Mouse (Mus musculus) cerebellum, postnatal 25 days (tissue): Measurements from ENCODE around the gene Cgnl1.

Experiments
- DNase-seq, 2 experiments: peaks; one replicate each; pipeline ENCODE4 v3.0.0; 2021; ENCODE audit warnings: mixed read lengths in 2 of 2

Gene Cgnl1

GRCm38 (mm10) chr9:71709199-71709598 is 62.2 kb downstream of the Cgnl1 start:
- no peak for DNase-seq

- DNase-seq = no peak
These were observed 63.4 kb downstream of the Cgnl1 start for GRCm38 (mm10) chr9:71707989-71708388.

- DNase-seq = no peak
These were observed 66.9 kb downstream of the Cgnl1 start for GRCm38 (mm10) chr9:71704332-71705014.

- no peak for DNase-seq
These were observed 72.3 kb downstream of the Cgnl1 start for GRCm38 (mm10) chr9:71699087-71699486.

GRCm38 (mm10) chr9:71698116-71698515 is 73.3 kb downstream of the Cgnl1 start:
- DNase-seq = no peak

GRCm38 (mm10) chr9:71697189-71697588 is 74.2 kb downstream of the Cgnl1 start:
- DNase-seq = no peak

- DNase-seq = peak; percentile 65 to 76
These were observed 74.6 kb downstream of the Cgnl1 start for GRCm38 (mm10) chr9:71696762-71697161.

GRCm38 (mm10) chr9:71695133-71695532 is 76.3 kb downstream of the Cgnl1 start:
- DNase-seq = no peak

GRCm38 (mm10) chr9:71694223-71694622 is 77.2 kb downstream of the Cgnl1 start:
- DNase-seq = no peak

GRCm38 (mm10) chr9:71693771-71694170 is 77.6 kb downstream of the Cgnl1 start:
- DNase-seq = no peak

- DNase-seq = no peak
These were observed 79.2 kb downstream of the Cgnl1 start for GRCm38 (mm10) chr9:71692165-71692564.

- DNase-seq = no peak
These were observed 81.9 kb downstream of the Cgnl1 start for GRCm38 (mm10) chr9:71689369-71690073.

GRCm38 (mm10) chr9:71686463-71686862 is 84.9 kb downstream of the Cgnl1 start:
- no peak for DNase-seq

- DNase-seq = no peak
These were observed 86.6 kb downstream of the Cgnl1 start for GRCm38 (mm10) chr9:71684772-71685171.

GRCm38 (mm10) chr9:71680381-71680780 is 91.0 kb downstream of the Cgnl1 start:
- peak; percentile 18 to 45 for DNase-seq

- peak; percentile 70 to 73 for DNase-seq
These were observed 92.1 kb downstream of the Cgnl1 start for GRCm38 (mm10) chr9:71679103-71679815.

- DNase-seq = no peak
These were observed 94.3 kb downstream of the Cgnl1 start for GRCm38 (mm10) chr9:71676988-71677688.

- peak in 1 of 2 experiments; percentile 22 for DNase-seq
These were observed 95.5 kb downstream of the Cgnl1 start for GRCm38 (mm10) chr9:71675799-71676414.

- no peak for DNase-seq
These were observed 96.2 kb downstream of the Cgnl1 start for GRCm38 (mm10) chr9:71675216-71675615.

- no peak for DNase-seq
These were observed 96.9 kb downstream of the Cgnl1 start for GRCm38 (mm10) chr9:71674476-71674875.

- DNase-seq = no peak
These were observed 98.9 kb downstream of the Cgnl1 start for GRCm38 (mm10) chr9:71672495-71672894.

- no peak for DNase-seq
These were observed 100.7 kb downstream of the Cgnl1 start for GRCm38 (mm10) chr9:71670677-71671076.

GRCm38 (mm10) chr9:71667616-71668015 is 103.8 kb downstream of the Cgnl1 start:
- peak; percentile 24 to 32 for DNase-seq
